Mouse (Mus musculus) A20 (cell line): ENCODE data around the gene Plod1.
"Not testable (repeated sequence)": the region's sequence is repeated elsewhere in the genome, so short reads cannot be mapped to it uniquely, and the experiment has no call there.

Experiments used
- DNase-seq: peaks from one replicate; pipeline ENCODE4 v3.0.0-alpha.2; 2011; ENCODE audit warnings: low read depth, low spot score

Plod1 gene

GRCm38 (mm10) chr4:147896411-147896810, 40.2 kb downstream of the Plod1 start:
- no peak for DNase-seq

GRCm38 (mm10) chr4:147895815-147896330, 40.7 kb downstream of the Plod1 start:
- no peak for DNase-seq

GRCm38 (mm10) chr4:147890341-147890740, 46.2 kb downstream of the Plod1 start:
- no peak for DNase-seq

GRCm38 (mm10) chr4:147888237-147888636, 48.3 kb downstream of the Plod1 start:
- no peak for DNase-seq

DNA sequence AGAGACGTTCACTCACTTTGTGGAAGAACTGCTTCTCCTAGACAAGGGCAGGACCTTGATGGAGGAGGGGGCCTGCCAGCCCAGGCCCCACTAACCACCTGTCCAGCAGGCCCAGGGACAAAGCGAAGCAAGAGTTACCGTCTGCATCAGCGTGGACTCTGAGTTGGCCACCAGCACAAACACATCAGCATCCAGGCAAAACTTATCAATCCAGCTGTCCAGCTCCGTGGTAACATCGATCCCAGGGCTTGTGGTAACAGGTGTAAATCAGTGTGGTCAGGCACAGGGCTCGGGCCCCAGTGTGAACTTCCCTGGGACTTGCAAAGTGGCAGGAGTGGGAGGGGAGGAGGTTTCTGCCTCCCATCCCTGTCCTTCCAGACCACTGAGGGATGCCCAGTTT, 49.3 kb downstream of the Plod1 start:
- DNase-seq: no peak

DNA sequence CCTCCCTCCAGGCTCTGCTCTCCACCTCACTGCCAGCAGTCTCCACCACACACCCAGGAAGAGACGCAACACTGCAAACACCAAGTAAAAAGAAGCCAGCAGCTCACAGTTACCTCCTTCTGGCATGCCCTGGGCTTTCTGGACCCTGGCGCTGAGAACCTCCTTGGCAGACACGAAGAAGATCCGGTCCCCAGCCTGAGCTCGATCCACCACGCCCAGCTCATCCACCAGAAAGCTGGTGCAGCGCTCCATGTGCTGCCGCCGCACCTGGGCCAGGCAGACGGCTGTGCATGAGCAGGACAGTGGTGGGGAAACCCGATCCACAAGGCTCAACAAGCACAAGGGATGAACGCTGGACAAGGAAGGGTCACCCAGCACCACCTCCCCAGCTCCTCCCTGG, 50.4 kb downstream of the Plod1 start:
- no peak for DNase-seq

GRCm38 (mm10) chr4:147884138-147884537, 52.4 kb downstream of the Plod1 start:
- no peak for DNase-seq

- DNase-seq: no peak
Observed at GRCm38 (mm10) chr4:147883041-147883440, 53.5 kb downstream of the Plod1 start.

DNA sequence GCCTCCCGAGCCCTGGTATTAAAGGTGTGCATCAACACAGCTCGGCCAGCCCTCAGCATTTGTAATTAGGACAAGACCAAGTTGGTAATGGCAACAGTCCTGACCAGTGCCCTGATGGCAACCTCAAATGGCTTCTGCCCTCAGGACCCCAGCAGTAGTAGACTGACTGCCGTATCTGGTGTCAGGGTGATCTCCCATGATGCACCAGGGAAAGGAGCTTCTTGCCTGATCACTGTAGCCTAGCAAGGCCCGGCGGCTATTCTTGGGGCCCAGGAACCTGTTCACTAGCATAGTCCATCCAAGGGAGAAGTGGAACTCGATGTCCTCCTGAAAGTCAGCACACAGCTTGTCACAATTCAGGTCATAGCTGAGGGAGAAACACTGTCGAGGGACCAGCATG, 54.8 kb downstream of the Plod1 start:
- no peak for DNase-seq

DNA sequence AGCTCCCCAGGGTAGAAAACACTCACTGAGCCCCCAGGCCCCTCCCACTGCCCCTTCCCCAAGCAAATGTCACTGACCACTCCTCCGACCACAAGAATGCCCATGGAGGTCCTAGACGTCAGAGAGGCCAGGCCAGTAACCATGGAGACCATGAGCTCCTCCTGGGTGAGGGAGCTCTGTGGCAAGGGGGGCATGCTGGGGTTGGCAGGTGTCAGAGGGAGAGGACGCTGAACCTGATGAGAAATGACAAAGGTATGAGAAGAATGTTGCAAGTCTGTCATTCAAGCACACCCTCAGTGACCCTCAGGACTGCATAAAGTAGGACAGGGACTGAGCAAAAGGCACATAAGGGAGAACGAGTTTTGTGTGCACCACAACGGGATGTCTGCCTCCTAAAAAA, 56.7 kb downstream of the Plod1 start:
- no peak for DNase-seq

GRCm38 (mm10) chr4:147879456-147879855, 57.1 kb downstream of the Plod1 start:
- no peak for DNase-seq

- no peak for DNase-seq
Observed at GRCm38 (mm10) chr4:147878537-147878936, 58.0 kb downstream of the Plod1 start.

DNA sequence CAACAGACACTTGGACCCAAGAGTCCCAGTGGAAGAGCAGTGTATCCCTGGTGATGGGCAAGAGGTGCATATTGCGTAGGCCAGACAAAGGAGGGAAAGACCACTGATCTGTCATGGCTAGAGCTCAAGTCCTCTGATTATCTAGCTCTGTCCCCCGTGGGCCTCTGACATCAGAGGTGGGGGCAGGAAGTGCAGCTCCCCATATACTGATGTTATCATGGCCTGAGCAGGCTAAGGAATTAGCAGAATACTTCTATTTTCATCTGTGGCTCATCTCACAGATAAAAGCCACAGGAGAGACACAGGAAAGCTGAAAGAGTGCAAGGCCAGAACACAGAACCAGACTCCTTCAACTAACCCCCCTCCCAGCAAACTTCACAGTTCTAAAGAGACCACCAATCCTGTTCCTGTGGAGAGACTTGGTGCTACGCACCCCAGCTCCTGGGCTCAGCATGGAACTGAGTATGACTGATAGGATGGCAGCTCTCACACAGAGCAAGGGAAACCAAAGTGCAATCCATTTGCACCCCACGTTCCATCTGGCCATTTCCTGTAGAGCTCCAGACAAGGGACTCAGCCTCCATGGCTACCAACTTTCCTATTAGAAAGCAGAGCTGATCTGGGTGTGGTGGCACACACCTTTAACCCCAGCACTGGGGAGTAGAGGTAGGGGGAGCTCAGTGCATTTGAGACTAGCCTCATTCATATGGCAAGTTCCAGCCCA, 60.6 kb downstream of the Plod1 start:
- no peak for DNase-seq

DNA sequence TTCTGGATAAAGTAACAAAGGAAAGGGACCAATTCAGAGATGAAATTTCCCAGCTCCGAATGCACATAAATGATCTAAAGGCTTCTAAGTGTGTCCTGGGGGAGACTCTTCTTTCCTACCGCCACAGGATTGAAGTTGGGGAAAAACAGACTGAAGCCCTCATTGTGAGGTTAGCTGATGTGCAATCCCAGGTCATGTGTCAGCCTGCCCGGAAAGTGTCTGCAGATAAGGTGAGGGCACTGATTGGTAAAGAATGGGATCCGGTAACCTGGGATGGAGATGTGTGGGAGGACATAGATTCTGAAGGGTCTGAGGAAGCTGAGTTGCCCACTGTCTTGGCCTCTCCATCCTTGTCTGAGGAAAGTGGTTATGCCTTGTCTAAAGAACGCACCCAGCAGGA, 67.3 kb downstream of the Plod1 start:
- DNase-seq: peak; percentile 30

DNA sequence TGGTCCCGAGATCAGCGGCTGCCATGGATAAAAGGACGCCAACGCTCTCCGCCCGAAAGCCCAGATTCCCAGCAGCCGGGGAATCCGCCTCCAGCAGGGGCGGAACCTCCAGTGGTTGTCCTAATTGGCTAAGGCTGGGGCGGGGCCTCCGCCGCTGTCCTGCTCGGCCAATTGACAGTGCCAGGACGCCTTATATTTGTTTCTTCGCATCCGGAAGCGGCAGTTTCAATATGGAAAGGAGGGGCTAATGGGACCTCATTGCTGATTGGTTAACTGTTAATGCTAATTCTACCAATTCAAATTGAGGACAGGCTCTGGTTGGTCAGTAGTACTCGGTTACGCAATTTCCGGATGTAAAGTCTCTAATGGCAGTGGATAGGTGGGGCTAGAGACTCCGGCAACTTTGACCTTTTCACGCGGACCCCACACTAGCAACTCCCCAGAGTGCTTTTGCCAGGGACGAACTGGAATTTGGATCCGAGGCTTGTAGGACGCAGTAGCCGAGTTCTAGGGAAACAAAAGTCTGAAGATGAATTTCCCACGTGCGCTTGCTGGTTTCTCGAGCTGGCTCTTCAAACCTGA, 68.0 kb downstream of the Plod1 start, which contains the start of the genes Miip and Fv1:
Gene Miip (minus strand): TSS at position 367 of the 582 bp plus-strand sequence.
Gene Fv1 (plus strand): TSS at position 530 of the 582 bp plus-strand sequence.
- peak; percentile 97 for DNase-seq

DNA sequence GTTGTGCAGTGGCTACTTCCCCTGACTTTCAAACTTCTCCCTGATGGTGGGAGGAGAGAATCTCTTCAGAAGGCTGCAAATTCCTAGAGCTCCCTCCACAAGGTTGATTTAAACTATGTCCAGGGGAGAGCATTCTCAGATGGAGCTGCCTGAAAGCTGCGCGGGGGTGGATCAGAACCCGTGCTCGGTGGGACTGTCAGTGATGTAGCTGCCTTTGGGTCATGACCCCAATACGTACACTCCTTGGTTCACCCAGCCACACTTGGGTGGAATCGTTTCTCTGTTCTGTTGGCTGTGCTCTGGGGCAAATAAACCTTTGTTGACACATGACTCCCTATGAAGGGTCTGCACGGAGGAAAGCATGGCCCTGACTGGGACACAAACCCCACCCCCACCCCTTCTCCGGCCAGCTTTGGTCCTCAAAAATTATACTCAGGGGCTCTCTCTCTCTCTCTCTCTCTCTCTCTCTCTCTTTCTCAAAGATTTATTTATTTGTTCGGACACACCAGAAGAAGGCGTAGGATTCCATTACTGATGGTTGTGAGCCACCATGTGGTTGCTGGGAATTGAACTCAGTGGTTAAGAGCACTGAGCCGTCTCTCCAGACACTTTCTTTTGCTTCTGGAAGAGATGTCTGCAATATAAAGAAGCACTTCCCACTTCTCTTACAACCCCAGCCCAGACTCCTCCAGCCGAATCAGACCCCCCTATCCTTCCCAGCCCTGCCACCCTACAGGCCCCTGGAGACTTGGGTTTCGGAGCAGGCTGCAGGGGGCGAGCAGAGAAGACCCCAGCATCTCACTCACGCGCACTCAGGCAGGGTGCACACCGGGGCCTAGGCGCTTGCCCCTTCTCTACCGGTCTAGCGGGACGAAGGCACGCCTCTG, 68.8 kb downstream of the Plod1 start:
- peak; percentile 31 for DNase-seq

DNA sequence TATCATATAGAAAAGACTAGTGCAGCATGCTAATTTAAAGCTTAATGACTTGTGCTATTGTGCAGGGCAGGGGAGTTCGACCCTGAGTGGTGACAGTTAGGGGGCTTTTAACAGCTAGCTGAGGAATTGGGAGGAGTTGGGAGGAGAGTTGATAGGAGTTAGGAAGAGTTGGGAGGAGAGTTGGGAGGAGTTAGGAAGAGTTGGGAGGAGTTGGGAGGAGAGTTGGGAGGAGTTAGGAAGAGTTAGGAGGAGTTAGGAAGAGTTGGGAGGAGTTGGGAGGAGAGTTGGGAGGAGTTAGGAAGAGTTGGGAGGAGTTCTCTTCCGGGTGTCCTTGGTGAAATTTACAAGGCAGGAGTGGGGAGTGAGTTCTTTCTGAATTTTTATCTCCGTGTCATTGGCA, 69.8 kb downstream of the Plod1 start:
- not testable (repeated sequence) for DNase-seq

- DNase-seq: no peak
Observed at GRCm38 (mm10) chr4:147866056-147866455, 70.5 kb downstream of the Plod1 start.

DNA sequence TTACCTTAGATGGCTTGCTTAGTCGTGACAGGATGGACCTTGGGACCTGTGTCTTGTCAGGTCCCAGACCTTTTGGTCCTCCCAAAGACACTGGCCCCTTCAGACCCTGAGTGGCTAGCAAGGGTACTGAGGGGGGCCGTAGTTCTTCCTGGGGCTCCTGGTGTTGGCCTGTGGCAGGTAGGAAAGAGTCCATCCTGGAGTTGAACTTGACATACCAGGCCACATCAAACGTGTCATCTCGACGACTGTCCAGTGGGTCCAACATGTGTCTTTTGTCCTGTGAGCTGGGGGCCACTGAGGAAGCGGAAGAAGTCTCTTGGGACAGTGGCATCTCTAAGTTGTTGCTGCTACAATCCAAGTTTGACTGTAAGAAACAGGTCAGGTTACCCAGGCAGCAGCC, 70.9 kb downstream of the Plod1 start:
- DNase-seq: no peak

GRCm38 (mm10) chr4:147862051-147862450, 74.5 kb downstream of the Plod1 start:
- no peak for DNase-seq
